Mouse (Mus musculus) hindbrain, embryonic 10.5 days (tissue): Measurements from ENCODE around the gene Srrm3. TPM values are rescaled to one million over a fixed set of nuclear protein-coding genes. Genes with fewer than 3 reads are reported as not detected.

Source experiments
- DNase-seq: peaks from one replicate; pipeline ENCODE4 v3.0.0-alpha.2; 2017; ENCODE audit warnings: low spot score
- H3K27ac ChIP-seq: fragments of 300-500 bp; sonication (generic); 2 replicates; pipeline ENCODE4 v1.5.1; 2016; ENCODE audit warnings: mild to moderate bottlenecking, moderate library complexity
- H3K27me3 ChIP-seq: fragments of 300-500 bp; sonication (generic); 2 replicates; pipeline ENCODE4 v1.6.1; 2016; ENCODE audit warnings: mild to moderate bottlenecking; ENCODE audit not compliant: poor library complexity, insufficient read depth, severe bottlenecking
- H3K36me3 ChIP-seq: fragments of 300-500 bp; sonication (generic); 2 replicates; pipeline ENCODE4 v1.6.1; 2016; ENCODE audit warnings: mild to moderate bottlenecking, moderate library complexity
- H3K4me1 ChIP-seq: fragments of 300-500 bp; sonication (generic); replicated peaks from 2 replicates; pipeline ENCODE4 v1.6.1; 2016; ENCODE audit warnings: mild to moderate bottlenecking
- H3K4me3 ChIP-seq: fragments of 300-500 bp; sonication (generic); 2 replicates; pipeline ENCODE4 v1.5.1; 2016; ENCODE audit warnings: mild to moderate bottlenecking, moderate library complexity
- H3K9me3 ChIP-seq: fragments of 300-500 bp; sonication (generic); 2 replicates; pipeline ENCODE4 v1.6.1; 2016; ENCODE audit warnings: mild to moderate bottlenecking, moderate library complexity
- WGBS: fragments of 180-500 bp; shearing (Covaris S2); methylation state at CpG from one replicate; pipeline ENCODE4 v1.1.7; 2016; 5-methylcytosine and 5-hydroxymethylcytosine counted together
- polyA plus RNA-seq: library from polyadenylated mRNA; unstranded; fragments of >200 nt; fragmentation: Nextera tagmentation; extraction: Ambion mirVana; gene quantifications from 2 replicates; pipeline ENCODE4 v1.2.1, GENCODE M21; 2016

Gene Srrm3
- polyA plus RNA-seq, 1 experiment from 2014 or later, result 38.5 TPM

- 0 out of 2 replicates have a peak overlapping the region, but pooled peaks have one; percentile 30 for H3K27ac ChIP-seq
- H3K4me3 ChIP-seq, result peak overlapping the region; percentile 54; the same call in 1 of the 2 replicates
- peaks cover 28% of the 10 kb centered on the region for H3K4me1 ChIP-seq
- DNase-seq, result no peak
- no peaks in the 10 kb centered on the region for H3K27me3 ChIP-seq
- WGBS, result 59% methylated on average over 5 of the region's 5 CpGs
- H3K9me3 ChIP-seq, result no peaks in the 10 kb centered on the region
- H3K36me3 ChIP-seq, result peaks cover 43% of the 10 kb centered on the region
Measured at GRCm38 (mm10) chr5:135904259-135904658, 97.6 kb downstream of the Srrm3 start.

- peaks cover 28% of the 10 kb centered on the region for H3K4me1 ChIP-seq
- H3K4me3 ChIP-seq, result no peak overlapping the region
- no peak for DNase-seq
- no peaks in the 10 kb centered on the region for H3K27me3 ChIP-seq
- peaks cover 56% of the 10 kb centered on the region for H3K36me3 ChIP-seq
- 69% methylated on average over 8 of the region's 8 CpGs for WGBS
- H3K9me3 ChIP-seq, result no peaks in the 10 kb centered on the region
- H3K27ac ChIP-seq, result no peak overlapping the region
Measured at GRCm38 (mm10) chr5:135905320-135906225, 98.9 kb downstream of the Srrm3 start.

GRCm38 (mm10) chr5:135906846-135907245 is 100.2 kb downstream of the Srrm3 start:
- 90% methylated on average over 4 of the region's 4 CpGs for WGBS
- H3K4me3 ChIP-seq, result no peak overlapping the region
- H3K36me3 ChIP-seq, result peaks cover 69% of the 10 kb centered on the region
- no peaks in the 10 kb centered on the region for H3K27me3 ChIP-seq
- H3K9me3 ChIP-seq, result no peaks in the 10 kb centered on the region
- H3K27ac ChIP-seq, result no peak overlapping the region
- no peak for DNase-seq
- peaks cover 28% of the 10 kb centered on the region for H3K4me1 ChIP-seq

- no peak for DNase-seq
- Histone ChIP-seq H3K4me1 (peaks cover 28% of the 10 kb centered on the region), H3K27ac (no peak overlapping the region), H3K27me3 (no peaks in the 10 kb centered on the region), H3K36me3 (peaks cover 73% of the 10 kb centered on the region), H3K9me3 (no peaks in the 10 kb centered on the region), H3K4me3 (no peak overlapping the region)
- WGBS, result 87% methylated on average over 13 of the region's 13 CpGs
Measured at GRCm38 (mm10) chr5:135907256-135907655, 100.6 kb downstream of the Srrm3 start.

GRCm38 (mm10) chr5:135908185-135908584 is 101.5 kb downstream of the Srrm3 start:
- 86% methylated on average over 12 of the region's 12 CpGs for WGBS
- H3K36me3 ChIP-seq, result peaks cover 83% of the 10 kb centered on the region
- H3K9me3 ChIP-seq, result no peaks in the 10 kb centered on the region
- H3K27me3 ChIP-seq, result no peaks in the 10 kb centered on the region
- H3K4me3 ChIP-seq, result no peak overlapping the region
- peaks cover 23% of the 10 kb centered on the region for H3K4me1 ChIP-seq
- no peak for DNase-seq
- no peak overlapping the region for H3K27ac ChIP-seq

- H3K36me3 ChIP-seq, result peaks cover 91% of the 10 kb centered on the region
- DNase-seq, result no peak
- H3K27me3 ChIP-seq, result no peaks in the 10 kb centered on the region
- H3K27ac ChIP-seq, result no peak overlapping the region
- WGBS, result 97% methylated on average over 16 of the region's 16 CpGs
- no peak overlapping the region for H3K4me3 ChIP-seq
- H3K9me3 ChIP-seq, result no peaks in the 10 kb centered on the region
- peaks cover 18% of the 10 kb centered on the region; the same call in 1 of the 2 replicates for H3K4me1 ChIP-seq
Measured at GRCm38 (mm10) chr5:135908989-135909388, 102.3 kb downstream of the Srrm3 start.

GRCm38 (mm10) chr5:135909646-135910045 is 103.0 kb downstream of the Srrm3 start:
- no peak for DNase-seq
- WGBS, result 94% methylated on average over 10 of the region's 10 CpGs
- no peak overlapping the region for H3K27ac ChIP-seq

GRCm38 (mm10) chr5:135910813-135911212 is 104.1 kb downstream of the Srrm3 start:
- Histone ChIP-seq H3K4me1 (peaks cover 14% of the 10 kb centered on the region; the same call in 1 of the 2 replicates), H3K9me3 (no peaks in the 10 kb centered on the region), H3K36me3 (peaks cover 96% of the 10 kb centered on the region), H3K27me3 (no peaks in the 10 kb centered on the region), H3K27ac (no peak overlapping the region), H3K4me3 (no peak overlapping the region)
- DNase-seq, result no peak
- WGBS, result 92% methylated on average over 25 of the region's 25 CpGs

More at GRCm38 (mm10) chr5:135909646-135910045, 103.0 kb downstream of the Srrm3 start:
- H3K9me3 ChIP-seq, result no peaks in the 10 kb centered on the region
- H3K4me3 ChIP-seq, result no peak overlapping the region
- peaks cover 16% of the 10 kb centered on the region; the same call in 1 of the 2 replicates for H3K4me1 ChIP-seq
- H3K36me3 ChIP-seq, result peaks cover 95% of the 10 kb centered on the region
- H3K27me3 ChIP-seq, result no peaks in the 10 kb centered on the region

GRCm38 (mm10) chr5:135911633-135912220 is 105.0 kb downstream of the Srrm3 start:
- H3K27ac ChIP-seq, result no peak overlapping the region
- H3K27me3 ChIP-seq, result no peaks in the 10 kb centered on the region
- H3K4me3 ChIP-seq, result no peak overlapping the region
- DNase-seq, result no peak
- no peaks in the 10 kb centered on the region for H3K9me3 ChIP-seq
- H3K36me3 ChIP-seq, result peaks cover 98% of the 10 kb centered on the region
- H3K4me1 ChIP-seq, result 0 out of 2 replicates have a peak, but pooled peaks cover 12% of the 10 kb centered on the region
- WGBS, result 92% methylated on average over 11 of the region's 11 CpGs

GRCm38 (mm10) chr5:135913201-135913600 is 106.5 kb downstream of the Srrm3 start:
- H3K27ac ChIP-seq, result no peak overlapping the region
- no peaks in the 10 kb centered on the region for H3K27me3 ChIP-seq
- 0 out of 2 replicates have a peak, but pooled peaks cover 10% of the 10 kb centered on the region for H3K4me1 ChIP-seq
- no peak for DNase-seq
- no peak overlapping the region for H3K4me3 ChIP-seq
- 85% methylated on average over 5 of the region's 5 CpGs for WGBS
- no peaks in the 10 kb centered on the region for H3K9me3 ChIP-seq
- peaks cover 98% of the 10 kb centered on the region for H3K36me3 ChIP-seq

- no peak for DNase-seq
- Histone ChIP-seq H3K36me3 (peaks cover 98% of the 10 kb centered on the region), H3K27me3 (no peaks in the 10 kb centered on the region), H3K4me1 (0 out of 2 replicates have a peak, but pooled peaks cover 8% of the 10 kb centered on the region), H3K9me3 (no peaks in the 10 kb centered on the region), H3K27ac (no peak overlapping the region), H3K4me3 (no peak overlapping the region)
- WGBS, result 92% methylated on average over 6 of the region's 6 CpGs
Measured at GRCm38 (mm10) chr5:135914156-135914555, 107.5 kb downstream of the Srrm3 start.

GRCm38 (mm10) chr5:135916051-135916565 is 109.4 kb downstream of the Srrm3 start:
- H3K27ac ChIP-seq, result no peak overlapping the region
- peaks cover 98% of the 10 kb centered on the region for H3K36me3 ChIP-seq
- no peak overlapping the region for H3K4me3 ChIP-seq
- no peaks in the 10 kb centered on the region for H3K27me3 ChIP-seq
- 92% methylated on average over 6 of the region's 6 CpGs for WGBS
- H3K9me3 ChIP-seq, result no peaks in the 10 kb centered on the region
- 0 out of 2 replicates have a peak, but pooled peaks cover 7% of the 10 kb centered on the region for H3K4me1 ChIP-seq
- no peak for DNase-seq
